Comparison of ENCODE assay signal across 28 mouse cellular contexts in the genomic region with DNA sequence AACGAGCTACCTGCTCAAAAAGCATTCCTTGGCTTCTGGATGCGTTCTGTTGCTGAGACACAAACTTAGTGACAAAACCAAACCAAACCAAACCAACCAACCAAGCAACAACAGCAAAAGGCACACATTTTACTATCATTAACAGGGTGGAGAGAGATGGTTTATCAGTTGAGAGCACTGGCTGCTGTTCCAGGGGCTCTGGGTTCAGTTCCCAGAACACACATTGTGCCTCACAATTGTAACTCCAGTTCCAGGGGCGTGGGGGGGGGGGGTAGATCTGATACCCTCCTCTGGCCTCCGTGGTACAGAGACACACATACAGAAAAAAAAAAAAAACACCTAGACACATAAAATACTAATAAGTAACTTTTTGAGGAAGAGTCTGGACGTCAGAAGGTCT. TPM values are rescaled to one million over a fixed set of nuclear protein-coding genes. Genes with fewer than 3 reads are reported as not detected.
"Had no signal": no experiment of that assay in that cellular context is flagged by ENCODE, and none has a peak within 500 bp of the region (broad histone marks: within the 10 kb centered on the region; RNA-seq: fewer than 3 reads in every experiment).

No protein-coding gene starts in this region.

- ATAC-seq: lung, postnatal 0 days; midbrain, embryonic 13.5 days; midbrain, embryonic 15.5 days had no signal

- H3K4me2 ChIP-seq: limb, embryonic 12.5 days; limb, embryonic 13.5 days; limb, embryonic 15.5 days; liver, embryonic 15.5 days; lung, embryonic 14.5 days; lung, embryonic 15.5 days; midbrain, embryonic 11.5 days; midbrain, embryonic 12.5 days; midbrain, embryonic 13.5 days; midbrain, embryonic 15.5 days; neural tube, embryonic 12.5 days had no signal

- H3K36me3 ChIP-seq: liver, embryonic 15.5 days; lung, embryonic 15.5 days; midbrain, embryonic 13.5 days; midbrain, embryonic 15.5 days had no signal

- DNase-seq: layer of hippocampus, postnatal 36 days; left cerebral cortex, postnatal 4 days; lung, adult 18-20 months; lung, adult 2 months; lung, embryonic 14.5 days; lung, postnatal 10 days; lung, postnatal 14 days; lung, postnatal 36 days; lung, postnatal 4 days; midbrain, embryonic 14.5 days had no signal

- H3K27ac ChIP-seq: left cerebral cortex, adult 2 months; limb, embryonic 10.5 days; limb, embryonic 12.5 days; limb, embryonic 13.5 days; limb, embryonic 15.5 days; liver, embryonic 14.5 days; liver, embryonic 15.5 days; lung, embryonic 15.5 days; macrophage; midbrain, embryonic 10.5 days; midbrain, embryonic 12.5 days; midbrain, embryonic 13.5 days; midbrain, embryonic 15.5 days; neural tube, embryonic 12.5 days had no signal

- H3K27me3 ChIP-seq: limb, embryonic 12.5 days; limb, embryonic 13.5 days; limb, embryonic 15.5 days; lung, embryonic 15.5 days; midbrain, embryonic 12.5 days; midbrain, embryonic 13.5 days; midbrain, embryonic 15.5 days; neural tube, embryonic 12.5 days had no signal

- H3K9ac ChIP-seq: limb, embryonic 12.5 days; limb, embryonic 13.5 days; limb, embryonic 15.5 days; liver, embryonic 14.5 days; liver, embryonic 15.5 days; lung, embryonic 14.5 days; lung, embryonic 15.5 days; midbrain, embryonic 12.5 days; midbrain, embryonic 13.5 days; midbrain, embryonic 15.5 days; neural tube, embryonic 12.5 days had no signal

- H3K4me3 ChIP-seq: left cerebral cortex, adult 2 months; limb, embryonic 10.5 days; limb, embryonic 12.5 days; limb, embryonic 13.5 days; limb, embryonic 15.5 days; liver, embryonic 15.5 days; lung, embryonic 15.5 days; megakaryocyte, embryonic 14.5 days; midbrain, embryonic 10.5 days; midbrain, embryonic 12.5 days; midbrain, embryonic 13.5 days; midbrain, embryonic 15.5 days; myocyte; neural tube, embryonic 12.5 days had no signal

- H3K9me3 ChIP-seq: limb, embryonic 10.5 days; limb, embryonic 13.5 days; limb, embryonic 15.5 days; liver, embryonic 15.5 days; lung, embryonic 15.5 days; megakaryocyte, embryonic 14.5 days; midbrain, embryonic 12.5 days; midbrain, embryonic 15.5 days; neural tube, embryonic 12.5 days had no signal

RNA-seq across cellular contexts. Expression of a gene that starts 5.6 kb away (rescaled TPM):
- polyA plus RNA-seq: macrophage had no signal
